Mouse (Mus musculus): ENCODE results near the gene Gm29094. TPM values are rescaled to one million over a fixed set of nuclear protein-coding genes. Genes with fewer than 3 reads are reported as not detected.
"Not testable (repeated sequence)": the region's sequence is repeated elsewhere in the genome, so short reads cannot be mapped to it uniquely, and the experiment has no call there.

The Gm29094 gene
- polyA plus RNA-seq (2015; fragmentation: Nextera tagmentation; extraction: Ambion mirVana) = not detected in 2 replicates

GRCm38 (mm10) chr9:89198969-89199416, at the start of gene Gm29094, which contains the start of gene Bcl2a1b:
Gene Gm29094 (plus strand): TSS chr9:89199379.
Gene Bcl2a1b (plus strand): TSS chr9:89199209.
- H3K9me3 ChIP-seq; H3K27ac ChIP-seq; H3K36me3 ChIP-seq; H3K4me1 ChIP-seq (replicated peaks); H3K4me2 ChIP-seq; H3K9ac ChIP-seq; H3K27me3 ChIP-seq; ATAC-seq (ENCODE audit: low FRiP score); H3K4me3 ChIP-seq: not testable (repeated sequence)
- 95% methylated on average over 5 of the region's 5 CpGs for WGBS

DNA sequence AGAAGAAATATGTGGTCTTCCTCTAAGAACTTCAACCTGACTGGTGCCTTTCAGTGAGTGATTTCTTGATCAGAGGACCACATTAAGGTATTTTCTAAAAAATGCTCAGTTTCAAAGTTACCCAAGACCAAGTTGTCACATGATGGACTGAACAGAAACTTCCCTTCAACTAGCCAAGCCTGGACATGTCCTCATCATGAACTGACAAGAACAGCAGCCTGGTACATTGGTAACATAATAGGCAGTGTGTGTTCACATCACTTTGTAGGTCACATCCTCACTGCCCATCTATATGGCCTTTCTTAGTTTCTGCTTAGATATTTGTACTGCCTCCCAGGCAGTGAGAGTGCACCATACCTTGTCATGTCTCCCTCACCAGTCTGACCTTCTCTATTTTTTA, 26.6 kb upstream of the Gm29094 start:
- not testable (repeated sequence) for H3K4me1 ChIP-seq (replicated peaks); H3K36me3 ChIP-seq; H3K4me3 ChIP-seq; H3K27me3 ChIP-seq; H3K9ac ChIP-seq; H3K27ac ChIP-seq; H3K9me3 ChIP-seq; ATAC-seq (ENCODE audit: low FRiP score); H3K4me2 ChIP-seq

DNA sequence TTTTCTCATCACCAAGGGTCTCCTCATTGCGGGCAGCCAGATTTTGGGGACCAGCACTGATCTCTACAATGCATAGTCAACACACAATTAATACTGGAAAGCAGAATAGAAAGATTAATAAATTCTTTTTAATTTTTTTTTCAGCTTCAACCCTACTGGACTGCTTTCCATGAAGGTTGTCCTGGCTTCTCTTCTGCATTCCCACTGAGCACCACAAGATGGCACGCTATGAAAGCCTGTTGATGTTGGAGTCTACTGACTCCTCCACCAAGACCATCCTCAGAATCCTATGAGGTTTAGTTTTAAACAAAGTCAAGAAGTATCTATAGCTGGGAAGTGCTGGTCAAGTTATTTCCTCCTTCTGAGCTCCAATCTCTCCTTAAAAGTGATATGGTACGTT, 20.3 kb upstream of the Gm29094 start:
- H3K36me3 ChIP-seq; ATAC-seq (ENCODE audit: low FRiP score); H3K4me2 ChIP-seq; H3K4me1 ChIP-seq (replicated peaks); H3K4me3 ChIP-seq; H3K27ac ChIP-seq; H3K27me3 ChIP-seq; H3K9me3 ChIP-seq; H3K9ac ChIP-seq: not testable (repeated sequence)
- WGBS = 35% methylated on average over 2 of the region's 3 CpGs

DNA sequence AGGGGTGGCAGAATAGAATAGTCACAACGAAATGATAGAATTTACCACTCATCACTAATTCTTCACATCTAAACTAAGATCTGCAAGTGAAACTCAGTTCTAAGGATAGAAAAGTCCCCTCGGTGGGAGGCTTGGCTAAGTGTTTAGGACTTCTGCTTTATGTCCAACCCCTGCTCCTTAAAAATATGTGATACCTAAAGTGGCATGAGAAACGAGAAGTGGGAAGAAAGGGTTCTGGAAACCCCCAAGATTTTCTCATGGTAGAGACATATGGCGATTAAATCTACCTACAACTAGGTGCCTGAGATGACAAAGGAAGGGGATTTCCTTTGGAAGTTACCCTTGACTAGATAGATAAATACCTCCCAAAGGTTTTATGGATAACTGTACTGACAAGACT, 19.7 kb upstream of the Gm29094 start:
- not testable (repeated sequence) for H3K9ac ChIP-seq; H3K9me3 ChIP-seq; H3K4me2 ChIP-seq; H3K36me3 ChIP-seq; H3K27me3 ChIP-seq; H3K4me3 ChIP-seq; H3K4me1 ChIP-seq (replicated peaks); ATAC-seq (ENCODE audit: low FRiP score); H3K27ac ChIP-seq
- WGBS = 88% methylated on average over 4 of the region's 4 CpGs

DNA sequence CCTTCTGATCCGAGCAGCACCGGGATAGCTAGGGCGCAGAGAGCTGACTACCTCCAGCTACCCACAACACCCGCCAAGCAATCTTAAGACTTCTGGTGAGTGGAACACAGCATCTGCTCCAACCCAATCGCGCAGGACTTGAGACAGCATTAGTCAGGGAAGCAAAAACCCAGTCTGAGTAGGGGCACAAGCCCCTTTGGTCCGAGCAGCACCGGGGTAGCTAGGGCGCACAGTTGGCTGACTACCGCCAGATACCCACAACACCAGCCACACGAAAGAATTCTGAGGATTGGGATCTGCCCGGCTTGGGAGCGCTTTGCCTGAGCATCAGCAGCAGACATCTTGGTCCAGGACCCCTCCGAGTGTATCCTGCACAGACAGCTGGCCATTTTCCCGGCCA, 12.2 kb upstream of the Gm29094 start:
- not testable (repeated sequence) for H3K4me2 ChIP-seq; H3K9ac ChIP-seq; H3K4me3 ChIP-seq; H3K27ac ChIP-seq; H3K9me3 ChIP-seq; H3K36me3 ChIP-seq; ATAC-seq (ENCODE audit: low FRiP score); H3K4me1 ChIP-seq (replicated peaks); H3K27me3 ChIP-seq
- WGBS = 80% methylated on average over 15 of the region's 15 CpGs

DNA sequence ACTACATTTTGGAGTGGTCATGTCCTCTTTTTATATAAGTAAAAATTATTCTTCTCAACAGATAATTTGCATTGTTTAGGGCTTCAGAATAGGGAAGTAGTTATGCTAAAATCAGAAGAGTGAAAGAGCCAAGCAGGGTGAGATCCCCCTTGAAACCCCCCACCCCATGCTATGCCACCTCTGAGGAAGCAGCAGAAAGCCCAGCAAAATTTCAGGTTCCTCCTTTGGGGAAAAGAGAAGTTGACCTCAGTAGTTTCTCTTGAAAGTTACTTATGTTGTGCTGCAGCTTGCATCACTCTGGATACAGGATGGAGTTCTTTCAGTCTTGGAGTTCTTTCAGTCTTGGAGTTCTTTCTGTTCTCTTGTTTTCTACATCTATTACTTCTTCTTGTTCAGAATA, 3.7 kb upstream of the Gm29094 start:
- not testable (repeated sequence) for ATAC-seq (ENCODE audit: low FRiP score); H3K4me1 ChIP-seq (replicated peaks); H3K36me3 ChIP-seq; H3K4me2 ChIP-seq; H3K4me3 ChIP-seq; H3K9me3 ChIP-seq; H3K9ac ChIP-seq; H3K27ac ChIP-seq; H3K27me3 ChIP-seq

GRCm38 (mm10) chr9:89197509-89197908, 1.7 kb upstream of the Gm29094 start:
- H3K36me3 ChIP-seq; H3K9me3 ChIP-seq; H3K4me1 ChIP-seq (replicated peaks); H3K9ac ChIP-seq; H3K27me3 ChIP-seq; ATAC-seq (ENCODE audit: low FRiP score); H3K4me3 ChIP-seq; H3K4me2 ChIP-seq; H3K27ac ChIP-seq: not testable (repeated sequence)
- 69% methylated on average over 1 of the region's 1 CpGs for WGBS

GRCm38 (mm10) chr9:89198349-89198748, 830 bp upstream of the Gm29094 start:
- not testable (repeated sequence) for H3K4me2 ChIP-seq; ATAC-seq (ENCODE audit: low FRiP score); H3K27me3 ChIP-seq; H3K4me3 ChIP-seq; H3K9ac ChIP-seq; H3K36me3 ChIP-seq; H3K9me3 ChIP-seq; H3K4me1 ChIP-seq (replicated peaks); H3K27ac ChIP-seq
- WGBS = 92% methylated on average over 3 of the region's 3 CpGs

- not testable (repeated sequence) for H3K9me3 ChIP-seq; H3K9ac ChIP-seq; H3K4me3 ChIP-seq; ATAC-seq (ENCODE audit: low FRiP score); H3K36me3 ChIP-seq; H3K27me3 ChIP-seq; H3K27ac ChIP-seq; H3K4me1 ChIP-seq (replicated peaks); H3K4me2 ChIP-seq
Observed at GRCm38 (mm10) chr9:89202256-89202655, 3.1 kb downstream of the Gm29094 start.

- not testable (repeated sequence) for H3K36me3 ChIP-seq; H3K9me3 ChIP-seq; H3K4me1 ChIP-seq (replicated peaks); H3K4me3 ChIP-seq; H3K9ac ChIP-seq; H3K27me3 ChIP-seq; H3K4me2 ChIP-seq; H3K27ac ChIP-seq; ATAC-seq (ENCODE audit: low FRiP score)
- WGBS = 55% methylated on average over 1 of the region's 1 CpGs
Observed at GRCm38 (mm10) chr9:89208939-89209338, 9.8 kb downstream of the Gm29094 start.

DNA sequence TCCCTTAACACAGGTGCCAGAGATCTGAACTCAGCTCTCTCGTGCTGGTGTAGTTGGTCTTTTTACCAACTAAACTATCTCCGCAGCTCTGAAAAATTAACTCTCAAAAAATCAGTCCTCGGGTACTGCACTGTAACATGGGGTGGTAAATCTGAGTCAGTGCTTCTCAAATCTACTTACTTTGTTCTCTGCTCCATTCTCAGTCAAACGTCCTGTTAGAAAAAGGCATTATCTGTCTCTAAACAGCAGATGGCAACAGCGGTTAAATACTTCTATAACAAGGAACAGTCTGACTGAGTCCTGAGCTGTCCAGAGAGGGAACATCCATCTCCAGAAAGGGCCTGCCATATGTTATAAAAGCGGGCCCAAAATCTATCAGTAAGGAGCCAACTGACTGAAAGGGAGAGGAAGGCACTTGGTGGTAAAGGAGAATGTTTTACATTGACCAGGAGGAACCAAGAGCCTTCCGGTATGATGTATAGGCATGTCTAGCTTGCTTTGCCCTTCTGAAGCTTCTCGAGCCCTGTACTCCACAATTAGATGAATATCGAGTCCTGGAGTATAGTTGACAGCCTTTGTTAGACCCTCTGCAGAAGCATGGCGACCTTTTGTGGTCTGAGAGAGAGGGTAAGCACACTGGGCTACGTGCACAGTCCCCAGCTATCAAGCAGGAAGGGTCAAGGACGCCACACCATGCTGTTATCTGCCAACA, 11.3 kb downstream of the Gm29094 start, which contains the start of gene Mthfs:
TSS of gene Mthfs (plus strand) at position 324 of the 712 bp plus-strand sequence.
- H3K36me3 ChIP-seq; H3K9me3 ChIP-seq; H3K4me1 ChIP-seq (replicated peaks); H3K27me3 ChIP-seq: not testable (repeated sequence)
- Histone ChIP-seq H3K27ac (peak within 1 kb of the TSS; percentile 85), H3K9ac (peak within 1 kb of the TSS; percentile 60; the same call in 1 of the 2 replicates), H3K4me2 (peak within 1 kb of the TSS; percentile 51), H3K4me3 (peak within 1 kb of the TSS; percentile 34)
- ATAC-seq (ENCODE audit: low FRiP score) = peak; percentile 77
- WGBS = 27% methylated on average over 9 of the region's 12 CpGs

DNA sequence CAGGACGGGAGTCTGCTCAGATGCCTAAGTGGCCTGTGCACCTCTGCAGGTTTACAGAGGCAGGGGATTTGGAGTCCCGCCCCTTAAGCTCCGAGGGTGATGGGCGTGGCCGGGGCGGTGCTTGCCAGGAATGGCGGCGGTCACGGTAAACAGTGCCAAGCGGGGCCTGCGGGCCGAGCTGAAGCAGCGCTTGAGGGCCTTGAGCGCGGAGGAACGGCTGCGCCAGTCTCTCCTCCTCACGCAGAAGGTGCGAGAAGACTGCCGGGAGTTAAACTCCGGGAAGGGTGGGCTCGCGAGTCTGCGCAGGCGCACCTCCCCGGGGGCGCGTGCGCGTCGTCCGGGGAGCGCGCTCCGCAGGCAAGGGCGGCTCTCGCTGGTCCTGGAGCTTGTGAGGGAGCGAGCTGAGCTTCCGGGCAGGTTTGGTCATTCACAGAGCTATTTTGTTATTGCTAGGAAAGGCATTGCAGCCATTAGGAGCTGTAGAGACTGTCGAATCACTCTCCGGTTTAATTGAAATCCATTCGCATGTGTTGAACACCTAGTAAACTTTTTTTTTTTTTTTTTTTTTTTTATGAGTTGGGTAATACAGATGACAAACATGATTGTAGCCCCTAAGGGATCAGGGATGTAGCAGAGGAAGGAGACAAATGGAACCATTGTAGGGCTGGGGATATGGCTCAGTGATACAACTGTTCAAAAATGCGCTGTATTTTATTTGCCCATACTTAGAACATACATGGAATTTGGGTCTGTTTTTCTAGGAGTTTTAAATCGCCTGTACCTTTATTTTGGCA, 12.1 kb downstream of the Gm29094 start:
- not testable (repeated sequence) for H3K9me3 ChIP-seq; H3K4me1 ChIP-seq (replicated peaks); H3K27me3 ChIP-seq; H3K36me3 ChIP-seq
- peak overlapping the region; percentile 77 for H3K27ac ChIP-seq
- H3K9ac ChIP-seq = peak overlapping the region; percentile 35; the same call in 1 of the 2 replicates
- peak overlapping the region; percentile 51 for H3K4me2 ChIP-seq
- ATAC-seq (ENCODE audit: low FRiP score) = peak; percentile 97
- WGBS = 5% methylated on average over 12 of the region's 44 CpGs
- peak overlapping the region; percentile 34 for H3K4me3 ChIP-seq

DNA sequence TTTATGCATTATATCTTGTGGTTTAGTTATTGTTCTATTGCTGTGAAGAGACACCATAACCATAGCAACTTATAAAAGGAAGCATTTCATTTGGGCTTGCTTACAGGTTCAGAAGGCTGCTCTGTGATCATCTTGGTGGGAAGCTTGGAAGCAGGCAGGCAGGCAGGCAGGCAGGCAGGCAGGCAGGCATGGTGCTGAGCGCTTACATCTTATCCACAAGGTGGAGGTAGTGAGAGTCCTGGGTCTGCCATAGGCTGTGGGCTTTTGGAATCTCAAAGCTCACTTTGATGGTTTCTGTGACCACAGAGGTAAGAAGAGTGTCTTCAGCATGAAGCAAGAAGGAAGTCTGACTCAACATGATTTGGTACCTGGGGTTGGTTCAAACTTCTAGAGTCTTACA, 13.2 kb downstream of the Gm29094 start:
- not testable (repeated sequence) for H3K4me1 ChIP-seq (replicated peaks); H3K4me3 ChIP-seq; H3K9me3 ChIP-seq; H3K9ac ChIP-seq; H3K27me3 ChIP-seq; H3K36me3 ChIP-seq; H3K27ac ChIP-seq; H3K4me2 ChIP-seq
- WGBS = 31% methylated on average over 1 of the region's 1 CpGs
- 0 out of 2 replicates have a peak, but pooled peaks have one; percentile 6 for ATAC-seq (ENCODE audit: low FRiP score)
